Mouse (Mus musculus) intestine, postnatal 0 days (tissue): ENCODE measurements around the gene Ffar1. TPM values are rescaled to one million over a fixed set of nuclear protein-coding genes. Genes with fewer than 3 reads are reported as not detected.
"Not testable (repeated sequence)": the region's sequence is repeated elsewhere in the genome, so short reads cannot be mapped to it uniquely, and the experiment has no call there.

Experiments used
- ATAC-seq: fragments of 200-750 bp; cut with Nextera tagmentation; 2 replicates; pipeline ENCODE4 v1.8.0; 2017; ENCODE audit warnings: mild to moderate bottlenecking, moderate TSS enrichment, moderate library complexity
- H3K27ac ChIP-seq: fragments of 300-500 bp; sonication (generic); 2 replicates; pipeline ENCODE4 v1.5.1; 2014; ENCODE audit warnings: mild to moderate bottlenecking, low read depth, low read length, moderate library complexity
- H3K27me3 ChIP-seq: fragments of 300-500 bp; sonication (generic); replicated peaks from 2 replicates; pipeline ENCODE4 v1.6.1; 2014; ENCODE audit warnings: low read length, mixed read lengths; ENCODE audit not compliant: control insufficient read depth, insufficient read depth
- H3K36me3 ChIP-seq: fragments of 300-500 bp; sonication (generic); 2 replicates; pipeline ENCODE4 v1.6.1; 2014; ENCODE audit warnings: mild to moderate bottlenecking, moderate library complexity; ENCODE audit not compliant: control insufficient read depth, insufficient read depth
- H3K4me1 ChIP-seq: fragments of 300-500 bp; sonication (generic); replicated peaks from 2 replicates; pipeline ENCODE4 v1.6.1; 2014; ENCODE audit warnings: antibody characterized with exemption, low read length, mixed read lengths; ENCODE audit not compliant: control insufficient read depth, insufficient read depth
- H3K4me2 ChIP-seq: fragments of 300-500 bp; sonication (generic); replicated peaks from 2 replicates; pipeline ENCODE4 v1.6.1; 2014; ENCODE audit warnings: low read depth, mild to moderate bottlenecking, moderate library complexity
- H3K4me3 ChIP-seq: fragments of 300-500 bp; sonication (generic); 2 replicates; pipeline ENCODE4 v1.5.1; 2014; ENCODE audit warnings: low read depth, low read length
- H3K9ac ChIP-seq: fragments of 300-500 bp; sonication (generic); 2 replicates; pipeline ENCODE4 v1.6.1; 2014; ENCODE audit warnings: mild to moderate bottlenecking, low read depth, low read length
- H3K9me3 ChIP-seq: fragments of 300-500 bp; sonication (generic); 2 replicates; pipeline ENCODE4 v1.6.1; 2016; ENCODE audit warnings: mixed run types; ENCODE audit not compliant: control insufficient read depth
- CTCF ChIP-seq: sonication (generic); IDR thresholded peaks from 2 replicates; pipeline ENCODE4 v1.5.1; 2016; ENCODE audit warnings: low read depth, mild to moderate bottlenecking, control low read depth, antibody characterized with exemption, moderate library complexity
- WGBS: fragments of 180-500 bp; shearing (Covaris S2); extraction: QIAGEN DNeasy Blood & Tissue Kit; methylation state at CpG from one replicate; pipeline ENCODE4 v1.1.7; 2014; 5-methylcytosine and 5-hydroxymethylcytosine counted together
- polyA plus RNA-seq: library from polyadenylated mRNA; unstranded; fragments of >200 nt; fragmentation: Nextera tagmentation; extraction: Ambion mirVana; gene quantifications from 2 replicates; pipeline ENCODE4 v1.2.1, GENCODE M21; 2015

Gene Ffar1
- polyA plus RNA-seq, 1 experiment from 2014 or later: 0.13 TPM

DNA sequence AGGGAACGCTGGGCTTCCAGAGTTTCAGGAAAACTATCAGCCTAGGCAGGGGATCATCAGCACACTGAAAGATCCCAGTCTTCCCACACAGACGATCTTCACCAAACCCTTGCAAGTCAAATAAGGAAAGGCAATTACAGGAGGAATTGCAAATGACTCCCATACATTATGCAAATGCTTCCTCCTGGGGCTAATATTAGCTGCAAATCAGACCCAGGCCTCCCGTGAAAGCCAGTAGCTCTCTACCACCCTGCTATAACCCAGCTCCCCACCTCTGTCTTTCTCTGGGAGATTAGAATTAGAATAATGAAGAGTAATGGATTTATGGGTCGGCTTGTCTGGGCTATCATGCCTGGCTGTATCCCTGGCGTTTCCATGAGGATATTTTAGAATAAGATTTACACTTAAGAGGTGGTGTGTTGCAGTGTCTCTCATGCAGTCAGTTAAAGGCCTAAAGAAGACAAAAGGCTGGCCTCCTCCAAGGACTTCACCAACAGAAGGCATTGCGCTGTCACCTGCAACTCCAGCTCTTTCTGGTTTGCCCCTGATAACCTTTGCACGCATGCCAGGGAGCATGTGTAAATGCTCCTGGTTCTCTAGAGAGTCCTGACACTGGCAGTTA, 16.6 kb downstream of the Ffar1 start:
- no peaks in the 10 kb centered on the region for H3K36me3 ChIP-seq
- TF ChIP-seq CTCF: no peak
- no peaks in the 10 kb centered on the region for H3K27me3 ChIP-seq
- H3K27ac ChIP-seq: no peak overlapping the region
- 34% methylated on average over 7 of the region's 7 CpGs for WGBS
- H3K4me3 ChIP-seq: no peak overlapping the region
- H3K9me3 ChIP-seq: no peaks in the 10 kb centered on the region
- H3K9ac ChIP-seq: no peak overlapping the region
- no peak overlapping the region for H3K4me2 ChIP-seq
- H3K4me1 ChIP-seq: peaks cover 9% of the 10 kb centered on the region; the same call in 1 of the 2 replicates
- no peak for ATAC-seq

DNA sequence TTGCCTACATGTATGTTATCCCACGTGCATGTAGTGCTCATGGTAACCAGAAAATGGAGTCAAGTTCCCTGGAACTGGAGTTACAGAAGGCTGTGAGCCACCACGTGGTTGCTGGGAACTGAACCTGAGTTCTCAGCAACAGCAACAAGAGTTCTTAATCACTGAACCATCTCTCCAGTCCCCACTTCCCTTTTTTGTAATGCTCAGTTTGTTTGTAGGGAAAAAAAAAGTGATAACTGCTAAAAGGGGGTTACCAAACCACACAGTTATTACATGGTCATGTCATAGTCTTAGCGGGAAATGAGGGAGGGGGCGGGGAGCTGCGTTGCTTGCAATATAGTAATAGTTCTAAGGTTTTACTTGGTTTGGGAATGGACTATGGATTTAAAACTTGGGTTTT, 19.3 kb downstream of the Ffar1 start:
- WGBS: 86% methylated on average over 5 of the region's 5 CpGs
- H3K36me3 ChIP-seq: no peaks in the 10 kb centered on the region
- H3K4me2 ChIP-seq: no peak overlapping the region
- H3K4me3 ChIP-seq: no peak overlapping the region
- no peak for TF ChIP-seq CTCF
- H3K4me1 ChIP-seq: peaks cover 6% of the 10 kb centered on the region; the same call in 1 of the 2 replicates
- H3K9ac ChIP-seq: no peak overlapping the region
- no peak for ATAC-seq
- no peaks in the 10 kb centered on the region for H3K9me3 ChIP-seq
- no peaks in the 10 kb centered on the region for H3K27me3 ChIP-seq
- no peak overlapping the region for H3K27ac ChIP-seq

DNA sequence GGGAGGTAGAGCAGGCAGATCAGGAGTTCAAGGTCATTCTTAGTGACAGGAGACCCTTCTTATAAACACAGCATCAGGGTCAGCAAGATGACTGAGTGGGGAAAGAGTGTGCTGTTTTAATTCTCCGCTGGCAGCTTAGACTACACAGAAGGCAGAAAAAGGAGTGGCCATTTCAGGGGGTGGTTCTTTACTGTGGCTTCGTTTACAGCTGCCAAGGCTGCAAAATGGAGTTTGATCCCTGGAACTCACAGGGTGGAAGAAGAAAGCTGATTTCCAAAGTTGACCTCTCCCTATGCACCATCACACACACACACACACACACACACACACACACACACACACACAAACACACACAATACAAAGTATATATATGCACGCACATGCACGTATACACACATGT, 20.0 kb downstream of the Ffar1 start:
- no peak overlapping the region for H3K4me3 ChIP-seq
- no peak for TF ChIP-seq CTCF
- 0 out of 2 replicates have a peak, but pooled peaks cover 3% of the 10 kb centered on the region for H3K4me1 ChIP-seq
- H3K27ac ChIP-seq: no peak overlapping the region
- H3K27me3 ChIP-seq: no peaks in the 10 kb centered on the region
- no peaks in the 10 kb centered on the region for H3K36me3 ChIP-seq
- no peak overlapping the region for H3K9ac ChIP-seq
- no peak overlapping the region for H3K4me2 ChIP-seq
- ATAC-seq: peak; percentile 62
- 55% methylated on average over 4 of the region's 4 CpGs for WGBS
- no peaks in the 10 kb centered on the region for H3K9me3 ChIP-seq

DNA sequence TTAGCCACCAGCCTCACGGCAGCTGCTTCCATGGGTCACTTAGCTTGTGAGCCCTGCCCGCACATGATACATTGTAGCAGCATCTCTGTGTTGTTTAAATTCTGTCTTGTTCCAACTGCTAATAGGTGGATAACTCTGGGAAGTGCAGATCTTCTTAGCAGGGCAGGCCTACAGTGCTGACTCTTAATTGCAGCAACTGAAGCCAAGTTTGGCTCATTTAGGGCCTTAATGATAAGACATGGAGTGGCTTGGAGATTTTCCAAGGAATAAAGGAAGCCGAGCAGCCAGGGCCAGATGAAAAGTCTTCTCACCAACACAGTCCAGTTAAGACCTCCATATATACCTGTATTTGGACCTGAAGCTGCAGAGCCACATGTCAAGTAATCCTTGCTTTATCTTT, 21.1 kb downstream of the Ffar1 start:
- 0 out of 2 replicates have a peak, but pooled peaks cover 3% of the 10 kb centered on the region for H3K4me1 ChIP-seq
- H3K36me3 ChIP-seq: no peaks in the 10 kb centered on the region
- H3K4me3 ChIP-seq: no peak overlapping the region
- H3K4me2 ChIP-seq: no peak overlapping the region
- no peak for ATAC-seq
- H3K27me3 ChIP-seq: no peaks in the 10 kb centered on the region
- H3K9ac ChIP-seq: no peak overlapping the region
- H3K27ac ChIP-seq: no peak overlapping the region
- H3K9me3 ChIP-seq: no peaks in the 10 kb centered on the region
- no peak for TF ChIP-seq CTCF
- 48% methylated on average over 3 of the region's 3 CpGs for WGBS

DNA sequence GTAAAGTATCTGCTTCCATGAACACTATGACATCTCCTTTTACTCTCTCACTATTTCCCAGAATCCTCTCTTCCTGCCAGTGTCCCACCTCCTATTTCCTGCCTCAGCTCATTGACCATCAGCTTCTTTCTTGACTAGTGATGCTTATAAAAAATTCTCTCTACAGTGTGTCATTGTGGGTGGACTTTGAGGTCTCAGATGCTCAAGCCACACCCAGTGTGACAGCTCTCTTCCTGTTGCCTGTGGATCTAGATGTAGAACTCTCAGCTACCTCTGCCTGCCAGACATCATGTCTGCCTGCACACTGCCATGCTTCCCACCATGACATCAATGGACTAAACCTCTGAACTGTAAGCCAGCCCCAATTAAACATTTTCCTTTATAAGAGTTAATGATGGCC, 24.1 kb downstream of the Ffar1 start:
- Histone ChIP-seq H3K9ac (no peak overlapping the region), H3K4me2 (no peak overlapping the region), H3K4me3 (no peak overlapping the region), H3K4me1 (0 out of 2 replicates have a peak, but pooled peaks cover 3% of the 10 kb centered on the region), H3K9me3 (no peaks in the 10 kb centered on the region), H3K27me3 (no peaks in the 10 kb centered on the region), H3K27ac (no peak overlapping the region), H3K36me3 (no peaks in the 10 kb centered on the region)
- TF ChIP-seq CTCF: no peak
- 0 out of 2 replicates have a peak, but pooled peaks have one; percentile 27 for ATAC-seq

DNA sequence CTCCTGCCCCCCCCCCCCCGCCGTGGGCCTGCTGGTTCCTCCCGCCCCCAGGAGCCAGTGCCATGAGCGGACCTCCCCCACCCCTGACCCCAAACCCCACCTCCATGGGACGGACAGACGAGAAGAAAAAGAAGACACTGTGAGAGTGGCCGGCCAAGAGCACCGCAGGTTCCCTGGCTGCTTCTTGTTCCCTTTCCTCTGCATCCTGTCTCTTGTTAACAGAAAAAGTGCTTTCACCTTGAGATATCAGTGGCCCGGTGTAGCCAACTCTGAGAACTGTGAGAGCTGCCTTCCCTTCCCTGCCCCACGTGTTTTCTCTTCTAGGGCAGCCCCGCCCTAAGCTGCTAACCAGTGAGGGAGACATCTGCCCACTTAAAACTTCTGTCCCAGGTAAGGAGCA, 28.7 kb downstream of the Ffar1 start:
- H3K4me1 ChIP-seq, H3K36me3 ChIP-seq, ATAC-seq, H3K27ac ChIP-seq, H3K4me3 ChIP-seq, H3K9me3 ChIP-seq, H3K9ac ChIP-seq, H3K4me2 ChIP-seq, H3K27me3 ChIP-seq: not testable (repeated sequence)
- 53% methylated on average over 7 of the region's 11 CpGs for WGBS

DNA sequence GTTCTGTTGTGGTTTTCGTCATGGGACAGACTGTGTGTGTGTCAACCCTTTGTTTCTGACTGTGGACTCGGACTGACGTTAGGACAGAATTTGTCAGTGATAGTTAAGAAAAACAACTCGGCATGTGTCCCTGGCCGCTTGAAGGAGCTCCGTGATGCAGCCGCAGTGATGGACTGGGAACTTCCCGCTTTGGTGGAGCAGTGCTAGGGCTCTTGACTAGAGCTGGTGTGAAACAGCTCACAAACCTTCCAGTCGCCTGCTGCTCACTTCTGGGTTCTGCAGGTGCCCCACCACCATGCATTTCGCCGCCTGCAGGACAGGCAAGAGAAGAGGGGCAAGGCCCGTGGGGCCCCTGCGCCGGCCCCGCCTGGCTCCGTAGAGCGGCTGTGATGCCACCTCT, 29.1 kb downstream of the Ffar1 start:
- no peak overlapping the region for H3K9ac ChIP-seq
- H3K4me1 ChIP-seq: no peaks in the 10 kb centered on the region
- no peaks in the 10 kb centered on the region for H3K36me3 ChIP-seq
- H3K4me3 ChIP-seq: no peak overlapping the region
- no peak for TF ChIP-seq CTCF
- H3K4me2 ChIP-seq: no peak overlapping the region
- no peak overlapping the region for H3K27ac ChIP-seq
- ATAC-seq: no peak
- WGBS: 76% methylated on average over 17 of the region's 17 CpGs
- H3K9me3 ChIP-seq: no peaks in the 10 kb centered on the region
- H3K27me3 ChIP-seq: no peaks in the 10 kb centered on the region
